Mouse (Mus musculus) heart, embryonic 10.5 days (tissue): ENCODE data around the gene Abhd14b. TPM values are rescaled to one million over a fixed set of nuclear protein-coding genes. Genes with fewer than 3 reads are reported as not detected.

Experiments used
- DNase-seq: peaks from one replicate; pipeline ENCODE4 v3.0.0-alpha.2; 2017; ENCODE audit warnings: low spot score
- H3K27ac ChIP-seq: fragments of 300-500 bp; sonication (generic); 2 replicates; pipeline ENCODE4 v1.5.1; 2016; ENCODE audit warnings: mild to moderate bottlenecking
- H3K27me3 ChIP-seq: fragments of 300-500 bp; sonication (generic); 2 replicates; pipeline ENCODE4 v1.6.1; 2016; ENCODE audit warnings: mild to moderate bottlenecking; ENCODE audit not compliant: poor library complexity, insufficient read depth, severe bottlenecking
- H3K36me3 ChIP-seq: fragments of 300-500 bp; sonication (generic); 2 replicates; pipeline ENCODE4 v1.6.1; 2016; ENCODE audit warnings: mild to moderate bottlenecking, moderate library complexity
- H3K4me1 ChIP-seq: fragments of 300-500 bp; sonication (generic); 2 replicates; pipeline ENCODE4 v1.6.1; 2016; ENCODE audit warnings: mild to moderate bottlenecking
- H3K4me3 ChIP-seq: fragments of 300-500 bp; sonication (generic); 2 replicates; pipeline ENCODE4 v1.5.1; 2016; ENCODE audit warnings: mild to moderate bottlenecking, moderate library complexity
- H3K9me3 ChIP-seq: fragments of 300-500 bp; sonication (generic); 2 replicates; pipeline ENCODE4 v1.6.1; 2016; ENCODE audit warnings: mild to moderate bottlenecking, moderate library complexity
- WGBS: fragments of 180-500 bp; shearing (Covaris S2); methylation state at CpG from one replicate; pipeline ENCODE4 v1.1.7; 2016; 5-methylcytosine and 5-hydroxymethylcytosine counted together
- polyA plus RNA-seq: library from polyadenylated mRNA; unstranded; fragments of >200 nt; fragmentation: Nextera tagmentation; extraction: Ambion mirVana; gene quantifications from 2 replicates; pipeline ENCODE4 v1.2.1, GENCODE M21; 2016

The Abhd14b gene
- polyA plus RNA-seq, 1 experiment from 2014 or later = 7.8 TPM

GRCm38 (mm10) chr9:106501846-106502245, 54.6 kb downstream of the Abhd14b start:
- no peak for DNase-seq
- 84% methylated on average over 22 of the region's 22 CpGs for WGBS
- H3K27ac ChIP-seq = no peak overlapping the region
- no peaks in the 10 kb centered on the region for H3K36me3 ChIP-seq
- H3K27me3 ChIP-seq = peaks cover 3% of the 10 kb centered on the region; the same call in 1 of the 2 replicates
- no peak overlapping the region for H3K4me3 ChIP-seq
- H3K9me3 ChIP-seq = no peaks in the 10 kb centered on the region
- no peaks in the 10 kb centered on the region for H3K4me1 ChIP-seq

Other genes with a start within 250 kb of the Abhd14b start
- gene Ppm1m, start 247.7 kb upstream of the Abhd14b start, polyA plus RNA-seq = 36.4 and 45.0 TPM in 2 replicates
- gene Twf2, start 244.4 kb upstream of the Abhd14b start, polyA plus RNA-seq = 70.5 and 77.2 TPM in 2 replicates
- not detected in 2 replicates for gene Tlr9, start 224.9 kb upstream of the Abhd14b start, polyA plus RNA-seq
- gene Alas1, start 198.8 kb upstream of the Abhd14b start, polyA plus RNA-seq = 96.9 and 120 TPM in 2 replicates
- 36.5 and 42.3 TPM in 2 replicates for gene Poc1a, start 166.4 kb upstream of the Abhd14b start, polyA plus RNA-seq
- gene Dusp7, start 78.8 kb upstream of the Abhd14b start, polyA plus RNA-seq = 14.4 and 21.0 TPM in 2 replicates
- 735 and 862 TPM in 2 replicates for gene Rpl29, start 18.0 kb upstream of the Abhd14b start, polyA plus RNA-seq
- gene Acy1, start 9.1 kb upstream of the Abhd14b start, polyA plus RNA-seq = 31.2 and 45.1 TPM in 2 replicates
- gene Abhd14a, start 219 bp downstream of the Abhd14b start, polyA plus RNA-seq = 42.0 and 46.2 TPM in 2 replicates
- gene Pcbp4, start 5.8 kb downstream of the Abhd14b start, polyA plus RNA-seq = 135 and 186 TPM in 2 replicates
- 0.14 and 0.35 TPM in 2 replicates for gene Gpr62, start 18.5 kb downstream of the Abhd14b start, polyA plus RNA-seq
- gene Rrp9, start 28.5 kb downstream of the Abhd14b start, polyA plus RNA-seq = 51.3 and 74.6 TPM in 2 replicates
- gene Parp3, start 29.5 kb downstream of the Abhd14b start, polyA plus RNA-seq = 1.4 and 1.7 TPM in 2 replicates
- gene Iqcf1, start 52.5 kb downstream of the Abhd14b start, polyA plus RNA-seq = not detected in 2 replicates
- gene Iqcf5, start 67.1 kb downstream of the Abhd14b start, polyA plus RNA-seq = not detected in 2 replicates
- gene Iqcf3, start 114.2 kb downstream of the Abhd14b start, polyA plus RNA-seq = not detected in 2 replicates
- not detected in 2 replicates for gene Iqcf4, start 123.5 kb downstream of the Abhd14b start, polyA plus RNA-seq
- not detected in 2 replicates for gene Iqcf6, start 179.1 kb downstream of the Abhd14b start, polyA plus RNA-seq
- gene Grm2, start 208.6 kb downstream of the Abhd14b start, polyA plus RNA-seq = 0.21 TPM in 1 of 2 replicates, not detected in the other
- gene Tex264, start 238.5 kb downstream of the Abhd14b start, polyA plus RNA-seq = 36.7 and 38.7 TPM in 2 replicates